Mouse (Mus musculus): ENCODE data around the gene Fzd2. TPM values are rescaled to one million over a fixed set of nuclear protein-coding genes. Genes with fewer than 3 reads are reported as not detected.

The Fzd2 gene
- polyA plus RNA-seq, 1 experiment from 2014 or later, result 0.54 TPM

Other genes with a start within 250 kb of the Fzd2 start
- 1,073 and 1,144 TPM in 2 replicates for gene Slc4a1, start 238.2 kb upstream of the Fzd2 start, polyA plus RNA-seq (2015; fragmentation: Nextera tagmentation; extraction: Ambion mirVana)
- 2.1 and 2.2 TPM in 2 replicates for gene Rundc3a, start 211.0 kb upstream of the Fzd2 start, polyA plus RNA-seq (2015; fragmentation: Nextera tagmentation; extraction: Ambion mirVana)
- gene Slc25a39, start 196.4 kb upstream of the Fzd2 start, polyA plus RNA-seq (2015; fragmentation: Nextera tagmentation; extraction: Ambion mirVana), result 454 and 500 TPM in 2 replicates
- gene Grn, start 174.1 kb upstream of the Fzd2 start, polyA plus RNA-seq (2015; fragmentation: Nextera tagmentation; extraction: Ambion mirVana), result 103 and 118 TPM in 2 replicates
- 0.20 and 0.34 TPM in 2 replicates for gene Fam171a2, start 156.7 kb upstream of the Fzd2 start, polyA plus RNA-seq (2015; fragmentation: Nextera tagmentation; extraction: Ambion mirVana)
- gene Itga2b, start 134.3 kb upstream of the Fzd2 start, polyA plus RNA-seq (2015; fragmentation: Nextera tagmentation; extraction: Ambion mirVana), result 28.0 and 32.9 TPM in 2 replicates
- 17.3 and 18.6 TPM in 2 replicates for gene Gpatch8, start 48.0 kb upstream of the Fzd2 start, polyA plus RNA-seq (2015; fragmentation: Nextera tagmentation; extraction: Ambion mirVana)
- 0.26 and 0.35 TPM in 2 replicates for gene Gm11627, start 24.9 kb upstream of the Fzd2 start, polyA plus RNA-seq (2015; fragmentation: Nextera tagmentation; extraction: Ambion mirVana)
- 0.05 TPM in 1 of 2 replicates, not detected in the other for gene Meioc, start 59.3 kb downstream of the Fzd2 start, polyA plus RNA-seq (2015; fragmentation: Nextera tagmentation; extraction: Ambion mirVana)
- gene Ccdc43, start 93.4 kb downstream of the Fzd2 start, polyA plus RNA-seq (2015; fragmentation: Nextera tagmentation; extraction: Ambion mirVana), result 13.4 TPM in 2 replicates
- 0.08 and 0.35 TPM in 2 replicates for gene Adam11, start 157.0 kb downstream of the Fzd2 start, polyA plus RNA-seq (2015; fragmentation: Nextera tagmentation; extraction: Ambion mirVana)
- gene Gjc1, start 215.3 kb downstream of the Fzd2 start, polyA plus RNA-seq (2015; fragmentation: Nextera tagmentation; extraction: Ambion mirVana), result 0.91 and 1.4 TPM in 2 replicates
- not detected in 2 replicates for gene Higd1b, start 231.5 kb downstream of the Fzd2 start, polyA plus RNA-seq (2015; fragmentation: Nextera tagmentation; extraction: Ambion mirVana)